Comparison of ENCODE assay signal across 12 mouse cellular contexts in the genomic region with DNA sequence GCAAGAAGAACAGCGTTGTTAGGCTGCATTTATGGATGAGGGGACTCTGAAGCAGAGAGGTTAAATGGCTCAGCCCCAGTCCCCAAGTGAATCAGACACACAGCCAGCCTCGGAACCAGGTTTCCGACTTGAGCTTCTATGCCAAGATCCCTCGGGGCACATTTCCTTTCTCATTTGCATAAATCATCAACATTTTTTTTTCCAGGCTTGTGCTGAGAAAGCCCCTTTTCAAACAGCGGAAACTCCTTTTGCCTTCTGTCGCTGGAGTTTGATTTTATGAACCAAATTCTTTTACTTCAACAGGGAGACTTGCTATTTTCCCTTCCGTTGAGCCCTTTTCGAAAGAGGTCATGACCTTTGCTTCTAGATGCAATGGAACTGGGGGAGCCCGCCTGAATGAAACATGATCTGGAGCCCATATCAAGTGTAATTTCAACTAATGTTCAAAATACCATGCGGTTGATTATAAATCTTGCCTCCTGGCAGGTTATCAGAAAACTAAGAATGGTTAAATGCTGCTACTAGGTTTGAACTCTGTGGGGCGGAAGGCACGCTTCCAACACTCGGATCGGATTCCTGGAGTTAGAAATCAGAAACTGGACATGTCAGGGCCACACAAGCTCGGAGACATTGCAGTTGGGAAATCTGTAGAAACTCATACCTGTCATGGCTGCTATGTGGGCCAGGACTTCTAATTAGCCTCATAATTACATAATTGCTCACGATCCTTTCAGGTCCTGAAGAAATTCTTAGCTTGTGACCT. TPM values are rescaled to one million over a fixed set of nuclear protein-coding genes. Genes with fewer than 3 reads are reported as not detected.
A peak's percentile ranks its signal among the peaks of the same experiment; 100 is the strongest.
DNase-seq lines count a peak whose midpoint lies in the region; ATAC-seq lines count a peak whose summit lies in the region.
"Had no signal": no experiment of that assay in that cellular context is flagged by ENCODE, and none has a peak within 500 bp of the region (broad histone marks: within the 10 kb centered on the region; RNA-seq: fewer than 3 reads in every experiment).

No protein-coding gene starts in this region.

- H3K27me3 ChIP-seq in hindbrain, embryonic 11.5 days (ENCODE audit: control insufficient read depth, insufficient read depth, low read length): no peaks in the 10 kb centered on the region
- H3K27me3 ChIP-seq in hindbrain, embryonic 16.5 days (replicated peaks; ENCODE audit: control insufficient read depth, insufficient read depth, low read length): no peaks in the 10 kb centered on the region; the same call in 1 of the 2 replicates
- H3K27me3 ChIP-seq in embryonic facial prominence, embryonic 10.5 days (replicated peaks; ENCODE audit: low read depth, poor library complexity, severe bottlenecking): peaks cover 36% of the 10 kb centered on the region
- H3K27me3 ChIP-seq in intestine, embryonic 16.5 days (replicated peaks; ENCODE audit: control insufficient read depth, insufficient read depth, low read length): no peaks in the 10 kb centered on the region
- H3K27me3 ChIP-seq: embryonic facial prominence, embryonic 15.5 days; lung, embryonic 15.5 days had no signal

- no peaks in the 10 kb centered on the region for H3K9me3 ChIP-seq in hindbrain, embryonic 11.5 days (ENCODE audit: control insufficient read depth, low read length)
- H3K9me3 ChIP-seq in hindbrain, embryonic 16.5 days (ENCODE audit: control insufficient read depth, low read length): no peaks in the 10 kb centered on the region
- H3K9me3 ChIP-seq in embryonic facial prominence, embryonic 10.5 days: no peaks in the 10 kb centered on the region
- H3K9me3 ChIP-seq in intestine, embryonic 16.5 days (ENCODE audit: control insufficient read depth, low read length): no peaks in the 10 kb centered on the region
- H3K9me3 ChIP-seq: embryonic facial prominence, embryonic 15.5 days; heart, embryonic 10.5 days; lung, embryonic 15.5 days had no signal

- no peak overlapping the region for H3K9ac ChIP-seq in hindbrain, embryonic 11.5 days (ENCODE audit: low read depth, low read length)
- no peak overlapping the region for H3K9ac ChIP-seq in hindbrain, embryonic 16.5 days (ENCODE audit: low read depth, low read length)
- H3K9ac ChIP-seq in intestine, embryonic 16.5 days (ENCODE audit: low read depth, low read length): no peak overlapping the region
- H3K9ac ChIP-seq: embryonic facial prominence, embryonic 15.5 days; lung, embryonic 15.5 days had no signal

- no peak overlapping the region for H3K4me2 ChIP-seq in hindbrain, embryonic 11.5 days (replicated peaks; ENCODE audit: low read depth, low read length)
- H3K4me2 ChIP-seq in hindbrain, embryonic 16.5 days (ENCODE audit: low read length): no peak overlapping the region
- no peak overlapping the region for H3K4me2 ChIP-seq in intestine, embryonic 16.5 days (ENCODE audit: low read depth, low read length)
- H3K4me2 ChIP-seq: embryonic facial prominence, embryonic 15.5 days; lung, embryonic 15.5 days had no signal

- H3K4me1 ChIP-seq in hindbrain, embryonic 11.5 days (replicated peaks; ENCODE audit: control insufficient read depth, insufficient read depth, low read length): no peaks in the 10 kb centered on the region
- H3K4me1 ChIP-seq in hindbrain, embryonic 16.5 days (ENCODE audit: control insufficient read depth, insufficient read depth, low read depth, low read length): peaks cover 5% of the 10 kb centered on the region
- peaks cover 18% of the 10 kb centered on the region for H3K4me1 ChIP-seq in embryonic facial prominence, embryonic 10.5 days
- no peaks in the 10 kb centered on the region for H3K4me1 ChIP-seq in intestine, embryonic 16.5 days (ENCODE audit: control insufficient read depth, insufficient read depth, low read length)
- H3K4me1 ChIP-seq: heart, embryonic 10.5 days; lung, embryonic 15.5 days had no signal

- no peak for ATAC-seq in hindbrain, embryonic 11.5 days (ENCODE audit: low FRiP score)
- no peak for ATAC-seq in hindbrain, embryonic 16.5 days
- ATAC-seq in intestine, embryonic 16.5 days: no peak
- ATAC-seq: midbrain, embryonic 16.5 days had no signal

- peak; percentile 24 for DNase-seq in hindbrain, embryonic 11.5 days (ENCODE audit: low spot score)
- peak; percentile 20 for DNase-seq in CD4-positive helper T cell, adult 2 months (ENCODE audit: low read depth, low spot score)
- peak; percentile 25 for DNase-seq in embryonic facial prominence, embryonic 10.5 days (ENCODE audit: low spot score)
- DNase-seq in kidney, postnatal 10 days: peak; percentile 41
- no peak for DNase-seq in left cerebral cortex, adult 11 months (ENCODE audit: low spot score)
- no peak for DNase-seq in thymus, postnatal 0 days (ENCODE audit: low spot score)

- no peak overlapping the region for H3K4me3 ChIP-seq in hindbrain, embryonic 11.5 days (ENCODE audit: low read depth, low read length)
- no peak overlapping the region for H3K4me3 ChIP-seq in hindbrain, embryonic 16.5 days (ENCODE audit: low read length)
- H3K4me3 ChIP-seq in embryonic facial prominence, embryonic 10.5 days: no peak overlapping the region
- no peak overlapping the region for H3K4me3 ChIP-seq in intestine, embryonic 16.5 days (ENCODE audit: low read length)
- H3K4me3 ChIP-seq: embryonic facial prominence, embryonic 15.5 days; heart, embryonic 10.5 days; lung, embryonic 15.5 days had no signal

- no peak overlapping the region for H3K27ac ChIP-seq in hindbrain, embryonic 11.5 days (ENCODE audit: low read depth, low read length)
- no peak overlapping the region for H3K27ac ChIP-seq in hindbrain, embryonic 16.5 days (ENCODE audit: low read depth, low read length)
- no peak overlapping the region for H3K27ac ChIP-seq in embryonic facial prominence, embryonic 10.5 days (replicated peaks)
- no peak overlapping the region; the same call in 1 of the 2 replicates for H3K27ac ChIP-seq in intestine, embryonic 16.5 days (ENCODE audit: low read length)
- H3K27ac ChIP-seq: embryonic facial prominence, embryonic 15.5 days; heart, embryonic 10.5 days; lung, embryonic 15.5 days had no signal

- whole genome bisulfite sequencing in hindbrain, embryonic 11.5 days: 52% methylated on average over 16 of the region's 16 CpGs
- 42% methylated on average over 16 of the region's 16 CpGs for WGBS in hindbrain, embryonic 16.5 days
- WGBS in embryonic facial prominence, embryonic 10.5 days: 47% methylated on average over 16 of the region's 16 CpGs
- 49% methylated on average over 16 of the region's 16 CpGs for WGBS in intestine, embryonic 16.5 days

- H3K36me3 ChIP-seq in hindbrain, embryonic 11.5 days (ENCODE audit: control insufficient read depth, insufficient read depth, low read length): no peaks in the 10 kb centered on the region
- H3K36me3 ChIP-seq in hindbrain, embryonic 16.5 days (ENCODE audit: control insufficient read depth, insufficient read depth, low read length): no peaks in the 10 kb centered on the region
- no peaks in the 10 kb centered on the region for H3K36me3 ChIP-seq in embryonic facial prominence, embryonic 10.5 days (replicated peaks)
- no peaks in the 10 kb centered on the region for H3K36me3 ChIP-seq in intestine, embryonic 16.5 days (ENCODE audit: control insufficient read depth, insufficient read depth, low read length)
- H3K36me3 ChIP-seq: embryonic facial prominence, embryonic 15.5 days; heart, embryonic 10.5 days; lung, embryonic 15.5 days had no signal

RNA-seq across cellular contexts. Expression of gene Bcor, which starts 15.2 kb away (rescaled TPM):
- 23.1 and 24.6 TPM in 2 replicates for polyA plus RNA-seq in hindbrain, embryonic 11.5 days (2014; fragmentation: Nextera tagmentation; extraction: Ambion mirVana)
- 11.2 and 13.4 TPM in 2 replicates for polyA plus RNA-seq in hindbrain, embryonic 16.5 days (2015; fragmentation: Nextera tagmentation; extraction: Ambion mirVana)
- polyA plus RNA-seq in embryonic facial prominence, embryonic 10.5 days (2016; fragmentation: Nextera tagmentation; extraction: Ambion mirVana): 23.7 and 26.3 TPM in 2 replicates
- polyA plus RNA-seq in intestine, embryonic 16.5 days (2015; fragmentation: Nextera tagmentation; extraction: Ambion mirVana): 8.1 and 9.8 TPM in 2 replicates
- 14.1 and 14.2 TPM in 2 replicates for polyA plus RNA-seq in thymus, postnatal 0 days (2015; fragmentation: Nextera tagmentation; extraction: Ambion mirVana)

Comparison
In these comparisons a context has a peak if more than half of its experiments do, and no peak if none do; other contexts are left out.
1. DNase-seq: peak in hindbrain, embryonic 11.5 days (single experiment), CD4-positive helper T cell, adult 2 months (single experiment), embryonic facial prominence, embryonic 10.5 days (single experiment) and kidney, postnatal 10 days (single experiment); none in left cerebral cortex, adult 11 months (single experiment) and thymus, postnatal 0 days (single experiment).